Mouse (Mus musculus) Muller cell, postnatal 12 days (primary cell): Measurements from ENCODE around the gene Rnf220.

Source experiments
- DNase-seq: peaks from one replicate; pipeline ENCODE4 v3.0.0-alpha.2; 2015; ENCODE audit errors: inconsistent ontology term

Rnf220 gene

GRCm38 (mm10) chr4:117224122-117224521 is 272.7 kb downstream of the Rnf220 start:
- DNase-seq, result no peak

- peak; percentile 41 for DNase-seq
Observed at GRCm38 (mm10) chr4:117223001-117223400, 273.9 kb downstream of the Rnf220 start.

GRCm38 (mm10) chr4:117221836-117222235 is 275.0 kb downstream of the Rnf220 start:
- DNase-seq, result no peak
